Mouse (Mus musculus): ENCODE results near the gene Gbp4.
"Not testable (repeated sequence)": the region's sequence is repeated elsewhere in the genome, so short reads cannot be mapped to it uniquely, and the experiment has no call there.

- TF ChIP-seq CTCF, EP300 (IDR thresholded peaks at IDR 0.05; ENCODE audit: low read depth): not testable (repeated sequence)
Measured at GRCm38 (mm10) chr5:105148062-105148461, 8.7 kb upstream of the Gbp4 start.

All from liver, postnatal 0 days (tissue).